Mouse (Mus musculus) urinary bladder, postnatal 25 days (tissue): ENCODE data around the gene Cep112.

Experiments
- DNase-seq: peaks from one replicate; pipeline ENCODE4 v3.0.0; 2022; ENCODE audit warnings: low spot score

Gene Cep112

DNA sequence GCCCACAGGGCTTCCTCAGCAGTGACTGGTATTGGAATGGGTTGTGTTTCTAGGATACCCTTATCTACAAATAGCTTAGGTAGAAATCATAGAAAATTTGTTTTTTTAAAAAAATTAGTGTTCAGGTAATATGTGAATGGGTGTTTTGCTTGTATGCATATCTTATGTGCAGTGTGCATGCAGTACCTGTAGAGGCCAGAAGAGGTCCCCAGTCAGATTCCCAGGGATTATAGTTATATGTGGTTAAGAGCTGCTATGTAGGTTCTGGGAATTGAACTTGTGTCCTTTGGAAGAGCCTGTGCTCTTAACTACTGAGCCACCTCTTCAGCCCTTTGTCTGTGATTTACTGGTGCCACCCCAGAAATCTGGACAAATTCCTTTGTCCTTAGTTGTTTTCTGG lies 22.2 kb downstream of the Cep112 start:
- no peak for DNase-seq

GRCm38 (mm10) chr11:108449811-108450210 lies 24.8 kb downstream of the Cep112 start:
- peak; percentile 80 for DNase-seq

DNA sequence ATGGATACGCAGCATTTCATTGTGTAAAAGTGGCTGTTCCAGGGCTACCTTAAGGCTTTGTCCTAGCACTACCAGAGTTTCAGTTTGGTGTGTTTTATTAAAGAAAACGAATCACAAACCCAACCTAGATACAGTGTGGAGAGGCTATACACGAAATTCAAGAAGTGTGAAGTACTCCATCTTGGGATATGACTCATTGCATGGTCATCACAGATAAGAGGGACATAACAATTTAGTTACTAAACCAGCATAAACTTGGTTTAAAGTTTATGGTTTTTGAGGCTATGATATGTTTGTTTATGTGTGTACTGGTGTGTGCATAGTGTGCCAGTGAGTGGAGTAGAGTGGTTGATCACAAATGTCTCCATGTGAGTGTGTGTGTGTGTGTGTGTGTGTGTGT lies 34.6 kb downstream of the Cep112 start:
- DNase-seq = no peak

GRCm38 (mm10) chr11:108464138-108464537 lies 39.1 kb downstream of the Cep112 start:
- no peak for DNase-seq

- DNase-seq = no peak
These were observed 39.8 kb downstream of the Cep112 start for GRCm38 (mm10) chr11:108464715-108465301.

DNA sequence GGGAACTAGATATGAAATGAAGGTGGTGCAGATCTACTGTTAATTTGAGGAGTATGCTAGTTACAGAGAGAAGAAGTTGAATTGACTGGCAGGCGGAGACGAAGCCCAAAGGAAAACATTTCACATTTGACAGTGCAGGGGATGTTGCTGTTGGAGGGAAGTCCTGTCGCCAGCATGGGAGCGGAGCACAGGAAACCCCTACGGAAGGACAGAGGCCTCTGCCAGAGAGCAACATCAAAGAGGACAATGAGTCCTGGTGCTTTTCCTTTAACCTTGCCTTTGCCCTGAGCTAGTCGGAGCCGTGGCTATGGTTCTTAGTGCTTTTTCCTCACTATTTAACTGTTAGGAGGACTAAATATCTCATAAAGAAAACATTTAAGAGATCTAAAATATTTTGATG lies 50.7 kb downstream of the Cep112 start:
- DNase-seq = no peak

DNA sequence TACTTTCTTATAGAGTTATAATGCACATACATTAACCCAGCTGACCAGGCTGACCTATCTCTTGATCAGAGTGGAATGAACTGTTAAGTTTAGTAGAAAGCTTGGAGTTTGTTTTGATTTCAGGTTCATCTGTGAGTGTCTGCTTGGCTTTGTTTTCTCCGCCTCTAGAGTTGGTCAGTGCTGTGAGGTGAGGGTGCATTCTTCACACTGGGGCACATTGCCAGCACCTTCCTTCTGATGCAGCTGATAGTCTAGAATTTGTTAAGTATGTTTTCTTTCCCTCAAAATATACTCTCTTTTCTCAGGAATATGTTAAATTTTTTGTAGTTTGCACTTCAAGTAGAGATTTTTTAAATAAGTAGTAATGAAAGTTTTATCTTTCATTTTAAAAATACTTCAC lies 51.2 kb downstream of the Cep112 start:
- DNase-seq = no peak

GRCm38 (mm10) chr11:108483976-108484375 lies 59.0 kb downstream of the Cep112 start:
- no peak for DNase-seq

- DNase-seq = no peak
These were observed 63.3 kb downstream of the Cep112 start for GRCm38 (mm10) chr11:108488256-108488655.

DNA sequence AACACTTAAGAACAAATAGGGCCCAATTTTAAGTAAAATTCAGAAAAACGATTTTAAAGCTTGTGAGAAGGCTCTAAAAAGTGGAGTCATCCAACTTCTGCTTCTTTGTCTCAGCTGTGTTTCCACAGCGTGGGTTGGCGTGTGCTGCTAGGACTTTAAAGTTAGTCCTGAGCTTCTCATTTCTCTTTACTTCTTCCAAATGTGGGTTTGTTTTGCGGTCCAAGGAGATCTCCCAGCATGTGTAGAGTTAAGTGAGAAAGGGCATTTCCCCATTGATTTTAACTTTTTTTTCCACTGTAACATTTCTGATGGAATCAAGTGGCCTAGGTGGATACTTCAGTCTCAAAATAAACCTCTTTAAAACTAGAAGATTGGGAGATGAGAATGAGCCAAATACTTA lies 64.9 kb downstream of the Cep112 start:
- DNase-seq = no peak

DNA sequence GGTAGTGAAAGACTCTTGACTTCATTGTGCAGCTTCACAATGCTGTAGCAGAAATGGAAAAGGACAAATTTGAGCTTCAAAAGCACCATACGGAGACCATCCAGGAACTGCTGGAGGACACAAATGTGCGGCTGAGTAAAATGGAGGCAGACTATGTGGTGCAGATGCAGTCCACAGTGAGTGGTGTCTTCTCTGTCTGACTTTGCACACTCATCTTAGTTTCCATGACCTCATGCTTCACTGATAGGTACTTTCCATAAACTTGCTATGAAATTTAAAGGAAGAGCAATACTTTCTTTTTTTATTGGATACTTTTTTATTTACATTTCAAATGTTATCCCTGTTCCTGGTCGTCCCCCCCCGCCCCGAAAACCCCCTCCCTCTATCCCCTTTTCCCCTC lies 83.2 kb downstream of the Cep112 start:
- no peak for DNase-seq

- no peak for DNase-seq
These were observed 102.9 kb downstream of the Cep112 start for GRCm38 (mm10) chr11:108527725-108528363.

DNA sequence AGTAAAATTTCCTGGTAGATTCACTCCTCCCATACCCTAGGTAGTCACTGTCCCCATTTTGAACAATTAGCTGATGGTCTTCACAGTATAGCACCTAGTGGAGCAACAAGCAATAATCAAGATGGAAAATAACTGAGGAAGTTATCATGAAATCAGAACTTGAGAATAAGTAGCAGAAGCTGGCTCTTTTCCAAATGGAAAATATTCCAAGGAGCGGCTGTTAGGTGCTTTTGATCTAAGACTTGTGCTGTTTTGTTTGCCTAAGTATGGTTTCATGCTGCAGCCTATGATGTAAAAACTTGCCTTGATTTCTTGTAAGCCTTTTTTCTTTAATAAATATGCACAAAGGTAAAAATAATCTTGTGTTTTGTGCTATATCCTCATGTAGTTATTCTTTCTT lies 107.9 kb downstream of the Cep112 start:
- DNase-seq = no peak

DNA sequence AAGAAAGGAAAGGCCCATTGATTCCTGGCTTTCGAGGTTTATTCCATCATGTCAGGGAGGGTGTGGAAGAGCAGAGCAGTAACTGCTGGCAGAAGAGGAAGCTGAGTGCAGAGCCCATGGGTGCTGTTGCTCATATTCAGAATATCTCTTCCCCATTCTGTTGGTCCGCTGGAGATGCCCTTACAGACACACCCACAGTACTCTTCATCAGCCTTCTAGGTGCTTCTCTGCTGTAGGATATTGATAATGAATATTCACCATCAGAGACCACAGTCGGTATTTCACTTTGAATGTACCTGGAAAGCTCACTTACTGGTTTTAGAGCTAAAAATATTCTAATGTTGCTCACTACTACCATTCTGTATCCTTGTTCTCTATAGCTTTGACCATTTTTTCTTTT lies 109.0 kb downstream of the Cep112 start:
- no peak for DNase-seq

DNA sequence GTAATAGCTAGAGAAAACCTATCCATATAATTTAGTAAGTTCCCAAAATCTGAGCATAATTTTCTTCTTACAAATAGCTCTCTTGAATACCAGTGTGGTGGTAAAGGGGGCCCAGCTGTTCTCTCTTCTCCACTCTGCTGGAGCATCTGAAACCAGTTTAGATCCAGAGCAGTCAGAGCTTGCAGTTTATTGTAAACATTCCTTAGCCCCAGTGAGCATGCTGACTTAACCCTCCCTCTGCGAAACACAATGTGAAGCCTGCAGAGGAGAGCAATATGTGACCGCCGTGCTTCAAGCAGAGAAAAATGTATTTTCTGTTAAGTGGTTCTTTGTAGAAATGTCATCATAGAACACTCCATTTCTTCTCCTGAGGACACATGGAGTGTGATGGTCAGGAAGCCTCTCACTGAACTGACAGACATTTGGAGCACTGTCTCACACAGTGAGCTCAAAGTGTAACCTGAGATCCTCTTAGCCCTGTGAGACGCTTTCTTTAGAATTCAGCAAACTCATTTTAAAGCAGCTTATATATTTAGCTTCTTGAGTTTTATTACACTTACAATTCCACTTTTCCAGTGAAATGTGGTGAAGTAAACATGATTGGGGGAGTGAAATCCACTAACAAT lies 128.1 kb downstream of the Cep112 start:
- DNase-seq = no peak

DNA sequence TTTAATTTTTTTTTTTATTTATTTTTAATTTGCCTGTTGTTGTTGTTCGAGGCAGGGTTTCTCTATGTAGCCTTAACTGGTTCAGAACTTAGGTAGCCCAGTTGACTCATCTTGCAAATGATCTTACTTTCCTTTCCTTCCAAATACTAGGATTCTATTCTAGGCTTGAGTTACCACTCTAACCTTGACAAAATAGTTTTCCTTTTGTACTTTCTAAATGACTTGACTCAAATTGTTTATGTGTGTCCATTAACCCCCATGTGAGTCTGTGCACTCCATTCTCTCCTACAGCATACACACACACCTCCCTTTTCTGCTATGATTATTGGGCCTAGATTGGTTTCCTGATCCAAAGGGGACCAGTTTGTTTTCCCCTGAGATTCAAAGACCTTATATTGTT lies 128.9 kb downstream of the Cep112 start:
- no peak for DNase-seq

DNA sequence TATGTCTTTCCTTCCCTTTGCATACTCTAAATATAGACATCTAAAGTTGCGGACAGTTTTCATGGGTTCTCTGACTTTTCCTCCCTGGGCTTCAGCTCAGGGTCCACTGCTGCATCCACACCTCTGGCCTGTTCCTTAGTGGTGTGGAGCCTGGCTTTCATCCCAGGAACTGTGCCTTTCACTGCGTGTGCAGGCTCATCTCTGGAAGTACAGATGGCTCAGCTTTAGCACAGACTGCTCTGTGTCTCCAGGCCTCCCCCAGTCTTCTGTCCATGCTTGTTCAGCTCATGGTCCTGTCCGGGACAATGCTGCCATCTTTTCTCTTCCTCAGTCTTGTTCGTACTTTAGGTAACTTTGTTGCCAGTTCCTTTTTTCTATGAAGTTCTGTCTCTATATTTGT lies 133.6 kb downstream of the Cep112 start:
- no peak for DNase-seq

GRCm38 (mm10) chr11:108559506-108559905 lies 134.5 kb downstream of the Cep112 start:
- no peak for DNase-seq

DNA sequence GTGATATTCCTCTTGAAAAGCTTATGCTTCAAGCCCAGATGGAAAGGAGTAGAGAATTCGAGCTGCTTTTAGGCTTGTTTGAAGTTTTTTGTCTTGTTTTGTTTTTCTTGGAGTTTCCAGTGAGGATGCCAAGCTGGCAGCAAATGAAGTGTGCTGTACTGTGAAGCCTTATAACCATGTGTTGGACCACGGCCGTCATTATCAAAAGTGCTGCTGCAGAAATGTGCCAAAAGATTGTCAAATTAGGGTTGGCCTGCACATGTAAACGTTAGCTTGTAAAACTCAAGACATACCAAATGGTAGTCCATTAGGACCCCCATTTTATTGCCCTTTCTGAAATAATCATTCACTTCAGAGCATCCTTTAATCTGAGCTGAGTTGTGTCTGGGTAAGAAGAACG lies 137.1 kb downstream of the Cep112 start:
- DNase-seq = no peak

GRCm38 (mm10) chr11:108586551-108587184 lies 161.7 kb downstream of the Cep112 start:
- DNase-seq = no peak

DNA sequence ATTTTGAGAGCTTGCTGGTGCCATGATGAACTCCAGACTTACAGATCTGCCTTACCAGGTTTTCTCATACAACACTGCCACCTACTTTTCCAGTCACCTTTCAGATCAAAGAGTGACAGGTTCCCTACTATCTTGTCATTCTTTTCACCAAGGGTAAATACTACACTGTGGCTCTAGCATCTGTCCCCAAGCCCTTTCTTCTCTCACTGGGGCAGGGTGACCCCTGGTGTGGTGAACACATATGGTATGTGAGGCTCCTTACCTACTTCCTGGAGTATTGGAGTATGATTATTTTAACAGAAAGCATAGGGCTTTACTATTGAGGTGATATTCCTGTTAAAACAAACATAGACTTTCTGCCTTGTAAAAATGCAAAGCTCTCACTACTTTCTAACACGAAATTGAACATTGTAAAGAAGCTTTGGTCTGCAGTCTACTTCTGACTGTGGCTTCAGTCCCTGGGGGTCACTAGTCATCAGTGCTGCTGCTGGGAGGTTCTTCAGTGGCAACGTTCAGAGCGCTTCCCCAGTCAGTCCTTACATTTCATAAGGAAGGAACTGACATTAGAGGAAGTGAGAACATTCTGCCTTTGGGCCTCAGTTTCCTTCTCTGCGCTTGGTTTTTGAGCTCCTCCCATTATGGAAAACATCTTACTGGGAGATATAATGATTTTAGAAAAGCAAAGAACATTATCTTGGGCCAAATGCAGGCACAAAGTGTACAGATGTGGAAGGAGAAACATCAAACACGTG lies 168.4 kb downstream of the Cep112 start:
- DNase-seq = no peak

- no peak for DNase-seq
These were observed 169.1 kb downstream of the Cep112 start for GRCm38 (mm10) chr11:108593959-108594579.
